Mouse (Mus musculus) splenic B cell, adult 2 months (primary cell): ENCODE results near the gene Mmd2.

Experiments used
- DNase-seq: peaks from one replicate; pipeline ENCODE4 v3.0.0-alpha.2; 2011; ENCODE audit warnings: low read depth, low spot score
- H3K27me3 ChIP-seq: 2 replicates; pipeline ENCODE4 v1.6.1; 2012; ENCODE audit warnings: mild to moderate bottlenecking, low read length, moderate library complexity, mixed read lengths; ENCODE audit not compliant: control insufficient read depth, poor library complexity, insufficient read depth, severe bottlenecking
- H3K36me3 ChIP-seq: 2 replicates; pipeline ENCODE4 v1.6.1; 2012; ENCODE audit warnings: mild to moderate bottlenecking, low read length, moderate library complexity, mixed read lengths; ENCODE audit not compliant: control insufficient read depth, poor library complexity, insufficient read depth, severe bottlenecking

The Mmd2 gene

GRCm38 (mm10) chr5:142622134-142622533 lies 13.5 kb upstream of the Mmd2 start:
- Histone ChIP-seq H3K27me3 (no peaks in the 10 kb centered on the region), H3K36me3 (no peaks in the 10 kb centered on the region)
- no peak for DNase-seq

GRCm38 (mm10) chr5:142621421-142621820 lies 12.8 kb upstream of the Mmd2 start:
- Histone ChIP-seq H3K36me3 (no peaks in the 10 kb centered on the region), H3K27me3 (no peaks in the 10 kb centered on the region)
- DNase-seq: no peak

DNA sequence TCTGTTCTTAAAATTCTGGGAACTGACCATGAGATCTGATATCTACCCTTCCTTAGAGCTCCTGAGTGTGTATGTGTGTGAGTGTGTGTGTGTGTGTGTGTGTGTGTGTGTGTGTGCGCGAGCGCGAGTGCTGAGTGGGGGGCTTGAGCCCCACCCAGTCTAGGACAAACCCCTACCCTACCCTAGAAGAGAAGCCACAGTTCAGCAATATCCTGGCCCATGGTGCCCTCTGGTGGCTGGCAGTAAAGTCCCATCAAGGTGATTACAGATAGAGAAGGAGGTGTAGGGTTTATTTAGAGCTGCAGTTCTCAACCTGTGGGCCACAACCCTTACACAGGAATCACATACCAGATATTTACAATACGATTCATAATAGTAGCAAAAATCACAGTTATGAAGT lies 11.3 kb upstream of the Mmd2 start:
- H3K27me3 ChIP-seq: no peaks in the 10 kb centered on the region
- DNase-seq: peak; percentile 57
- no peaks in the 10 kb centered on the region for H3K36me3 ChIP-seq

GRCm38 (mm10) chr5:142616326-142616725 lies 7.7 kb upstream of the Mmd2 start:
- H3K27me3 ChIP-seq: no peaks in the 10 kb centered on the region
- no peaks in the 10 kb centered on the region for H3K36me3 ChIP-seq
- no peak for DNase-seq

- no peaks in the 10 kb centered on the region for H3K36me3 ChIP-seq
- no peaks in the 10 kb centered on the region for H3K27me3 ChIP-seq
These were observed 7.0 kb upstream of the Mmd2 start for GRCm38 (mm10) chr5:142615638-142616037.

GRCm38 (mm10) chr5:142614513-142614912 lies 5.9 kb upstream of the Mmd2 start:
- no peaks in the 10 kb centered on the region for H3K27me3 ChIP-seq
- H3K36me3 ChIP-seq: no peaks in the 10 kb centered on the region
- no peak for DNase-seq

More at GRCm38 (mm10) chr5:142615638-142616037, 7.0 kb upstream of the Mmd2 start:
- DNase-seq: no peak

DNA sequence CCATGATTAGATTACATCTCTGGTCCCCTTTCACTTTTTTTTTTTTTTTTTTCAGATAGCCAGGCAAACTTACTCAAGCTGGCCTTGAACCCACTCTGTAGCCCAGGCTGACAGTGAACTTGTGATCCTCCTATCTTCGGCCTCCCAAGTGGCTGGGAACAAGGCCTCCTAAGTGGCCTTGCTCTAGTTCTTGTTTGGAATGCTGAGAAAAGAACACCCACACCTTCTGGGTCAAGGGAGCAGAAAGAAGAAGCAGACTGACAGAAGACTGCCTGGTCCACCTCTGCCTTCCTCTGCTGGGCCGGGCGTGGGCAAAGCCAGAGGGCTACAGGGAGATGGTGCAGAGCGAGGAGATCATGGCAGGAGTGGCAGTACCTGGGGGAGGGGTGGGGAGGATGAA lies 1.8 kb upstream of the Mmd2 start:
- Histone ChIP-seq H3K36me3 (no peaks in the 10 kb centered on the region), H3K27me3 (no peaks in the 10 kb centered on the region)
- no peak for DNase-seq

- no peaks in the 10 kb centered on the region for H3K36me3 ChIP-seq
- no peaks in the 10 kb centered on the region for H3K27me3 ChIP-seq
- no peak for DNase-seq
These were observed 357 bp upstream of the Mmd2 start for GRCm38 (mm10) chr5:142608989-142609325.

- Histone ChIP-seq H3K27me3 (no peaks in the 10 kb centered on the region), H3K36me3 (no peaks in the 10 kb centered on the region)
- no peak for DNase-seq
These were observed 3.3 kb downstream of the Mmd2 start for GRCm38 (mm10) chr5:142605288-142605687.

GRCm38 (mm10) chr5:142604379-142604778 lies 4.2 kb downstream of the Mmd2 start:
- DNase-seq: no peak
- H3K36me3 ChIP-seq: no peaks in the 10 kb centered on the region
- H3K27me3 ChIP-seq: no peaks in the 10 kb centered on the region

DNA sequence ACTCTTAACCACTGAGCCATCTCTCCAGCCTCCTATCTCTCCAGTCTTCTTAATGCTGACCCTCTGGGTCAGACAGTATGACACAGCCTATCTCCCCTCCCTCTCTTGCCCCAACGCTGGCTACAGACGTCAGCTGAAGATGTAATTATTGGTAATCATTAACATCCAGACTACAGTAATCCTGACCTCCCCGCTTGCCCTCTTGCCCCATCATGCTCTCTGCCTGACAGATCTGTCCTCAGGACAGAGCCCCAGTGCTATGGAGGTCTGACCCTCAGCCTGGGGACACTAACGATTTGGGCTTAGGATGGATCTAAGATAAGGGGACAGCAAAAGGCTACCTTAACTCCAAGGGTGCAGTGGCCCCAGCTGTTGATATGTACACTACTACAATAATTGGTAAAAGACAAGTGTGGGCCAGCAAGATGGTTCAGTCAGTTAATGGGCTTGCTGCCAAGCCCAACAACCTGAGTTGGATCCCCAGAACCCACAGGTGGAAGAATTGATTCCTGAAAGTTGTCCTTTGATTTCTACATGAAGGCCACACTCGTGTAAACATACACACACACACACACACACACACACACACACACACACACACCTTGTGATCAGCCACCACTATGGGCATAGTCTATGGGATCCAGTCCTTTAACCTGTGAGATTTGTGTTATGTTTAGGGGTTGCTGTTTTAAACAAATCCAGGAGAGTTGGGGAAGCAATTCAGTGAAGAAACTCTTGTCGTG lies 10.8 kb downstream of the Mmd2 start:
- DNase-seq: no peak
- H3K27me3 ChIP-seq: no peaks in the 10 kb centered on the region
- H3K36me3 ChIP-seq: no peaks in the 10 kb centered on the region

DNA sequence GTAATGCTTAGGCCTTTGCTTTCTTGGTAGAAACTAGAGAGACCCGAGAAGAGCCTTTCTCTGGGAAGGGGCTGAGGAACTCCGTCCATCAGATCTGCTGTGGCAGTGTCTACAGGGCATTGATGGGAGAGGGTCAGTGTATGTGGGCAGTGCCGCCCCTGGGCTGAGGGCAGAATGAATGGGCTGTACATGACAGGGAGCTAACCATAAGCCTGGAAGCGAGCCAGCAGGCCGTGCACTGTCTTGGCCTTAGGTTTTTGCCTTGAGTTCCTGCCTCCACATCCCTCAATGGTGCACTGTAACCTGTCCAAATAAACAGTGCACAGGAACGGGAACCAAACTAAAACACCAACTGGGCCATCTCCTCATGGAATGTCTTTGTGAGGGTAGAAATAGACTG lies 11.9 kb downstream of the Mmd2 start:
- no peak for DNase-seq
- H3K36me3 ChIP-seq: no peaks in the 10 kb centered on the region
- no peaks in the 10 kb centered on the region for H3K27me3 ChIP-seq

DNA sequence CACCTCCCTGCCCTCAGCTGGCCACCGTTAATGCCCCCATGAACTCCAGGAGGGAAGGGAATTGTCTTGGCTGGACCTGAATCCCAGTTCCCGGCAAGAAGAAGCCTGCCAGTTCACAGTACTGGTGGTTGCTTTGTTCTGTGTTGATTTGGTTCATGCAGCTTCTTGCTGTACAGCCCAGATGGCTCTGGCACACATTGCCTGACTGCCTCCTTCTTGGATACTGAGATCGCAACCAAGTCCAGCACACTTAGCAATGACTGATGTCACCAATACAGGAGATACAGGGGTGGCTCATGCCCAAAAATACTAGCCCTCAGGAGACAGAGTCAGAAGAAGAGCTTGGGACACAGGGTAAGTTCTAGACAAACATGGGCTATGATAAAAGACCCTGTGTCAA lies 12.9 kb downstream of the Mmd2 start:
- no peaks in the 10 kb centered on the region for H3K36me3 ChIP-seq
- H3K27me3 ChIP-seq: no peaks in the 10 kb centered on the region
- DNase-seq: no peak

- no peaks in the 10 kb centered on the region for H3K36me3 ChIP-seq
- DNase-seq: no peak
- H3K27me3 ChIP-seq: no peaks in the 10 kb centered on the region
These were observed 17.5 kb downstream of the Mmd2 start for GRCm38 (mm10) chr5:142590953-142591616.

GRCm38 (mm10) chr5:142583616-142584126 lies 24.9 kb downstream of the Mmd2 start:
- Histone ChIP-seq H3K27me3 (no peaks in the 10 kb centered on the region), H3K36me3 (no peaks in the 10 kb centered on the region)
- DNase-seq: no peak
